Mouse (Mus musculus): ENCODE data around the gene Zfp386. TPM values are rescaled to one million over a fixed set of nuclear protein-coding genes. Genes with fewer than 3 reads are reported as not detected.

The Zfp386 gene
- total RNA-seq (2014; fragmentation: Nextera tagmentation), result 43.7 and 51.2 TPM in 2 replicates
- 38.3 and 48.6 TPM in 2 replicates for total RNA-seq (2017)

DNA sequence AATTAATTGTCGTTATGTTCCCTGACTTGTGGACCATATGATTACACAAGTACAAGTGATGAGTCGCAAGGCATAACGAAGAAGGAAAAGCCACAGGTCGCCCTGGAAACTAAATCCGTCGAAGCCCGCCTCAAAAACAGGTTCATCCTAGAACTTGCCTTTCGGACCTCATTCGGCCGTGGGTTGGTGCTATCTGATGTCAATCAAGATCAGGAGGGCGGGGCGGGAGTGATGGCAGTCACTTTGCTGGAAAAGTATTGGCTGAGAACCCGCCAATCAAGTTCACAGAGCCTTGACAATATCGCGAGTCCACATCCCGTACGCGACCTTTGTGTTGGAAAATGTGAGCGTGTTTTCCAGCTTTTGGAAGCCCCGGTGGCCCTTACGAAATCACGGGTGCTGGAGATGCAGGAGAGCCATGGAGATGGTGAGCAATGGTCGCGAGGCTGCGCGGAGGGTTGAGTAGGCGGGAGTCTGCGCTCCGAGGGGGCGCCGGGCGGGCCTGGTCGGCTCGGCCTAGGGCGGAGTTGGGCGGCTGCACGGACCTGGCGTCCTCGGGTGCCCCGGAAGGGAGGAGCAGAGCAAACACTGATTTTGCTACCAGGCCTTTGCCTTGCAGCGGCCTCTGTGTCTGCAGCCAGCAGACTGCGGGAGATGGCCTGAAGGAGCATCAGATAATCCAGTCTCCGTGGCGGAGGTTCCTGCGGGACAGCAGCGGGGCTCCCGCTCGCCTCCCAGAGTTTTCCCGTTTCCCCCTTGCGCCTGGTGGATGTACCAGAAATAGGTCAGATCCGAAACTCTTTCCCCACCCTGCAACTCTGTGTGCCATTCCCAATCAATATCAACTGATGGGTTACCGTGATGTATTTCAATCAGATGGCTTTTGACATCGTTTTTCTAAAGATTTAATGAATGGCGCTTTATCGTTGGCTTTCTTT is at the start of gene Zfp386:
TSS of gene Zfp386 (plus strand) at position 285 of the 938 bp plus-strand sequence.
- ATAC-seq (replicated peaks; ENCODE audit: poor library complexity, severe bottlenecking), result peak; percentile 96

DNA sequence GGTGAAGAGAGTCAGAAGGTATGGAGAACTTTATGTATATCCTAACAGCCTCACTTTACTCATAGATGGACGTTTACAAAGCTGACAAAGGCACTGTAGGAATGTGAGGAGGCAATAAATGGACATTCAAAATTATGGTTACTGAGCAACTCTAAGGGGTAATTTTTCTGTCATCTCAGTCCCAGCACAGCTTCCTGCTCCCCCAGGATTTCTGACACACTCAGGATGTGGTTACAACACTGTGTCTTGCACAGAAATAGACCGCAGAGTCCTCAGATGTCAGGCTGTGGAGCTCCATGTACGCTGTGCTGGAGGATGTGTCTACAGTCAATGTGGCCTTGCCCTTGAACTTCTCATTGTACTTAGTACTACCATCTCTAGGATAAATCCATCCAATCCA is 47.7 kb upstream of the Zfp386 start:
- peak; percentile 76 for ATAC-seq (replicated peaks; ENCODE audit: poor library complexity, severe bottlenecking)

DNA sequence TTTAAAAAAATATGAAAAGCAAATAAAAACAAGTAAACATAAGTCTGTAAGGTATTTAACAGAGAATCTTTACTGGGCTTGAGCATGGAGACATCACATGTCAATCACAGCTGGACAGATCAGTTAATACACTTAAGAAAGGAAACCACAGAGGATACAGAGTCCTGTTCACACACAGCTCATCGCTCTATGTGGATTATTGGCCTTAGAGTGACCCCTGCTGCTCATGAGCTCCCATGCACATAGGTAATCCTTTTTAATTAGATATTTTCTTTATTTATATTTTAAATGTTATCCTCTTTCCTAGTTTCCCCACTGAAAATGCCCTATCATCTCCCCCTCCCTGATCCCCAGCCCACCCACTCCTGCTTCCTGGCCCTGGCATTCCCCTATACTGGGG is 44.6 kb upstream of the Zfp386 start:
- ATAC-seq (replicated peaks; ENCODE audit: poor library complexity, severe bottlenecking), result peak; percentile 89

DNA sequence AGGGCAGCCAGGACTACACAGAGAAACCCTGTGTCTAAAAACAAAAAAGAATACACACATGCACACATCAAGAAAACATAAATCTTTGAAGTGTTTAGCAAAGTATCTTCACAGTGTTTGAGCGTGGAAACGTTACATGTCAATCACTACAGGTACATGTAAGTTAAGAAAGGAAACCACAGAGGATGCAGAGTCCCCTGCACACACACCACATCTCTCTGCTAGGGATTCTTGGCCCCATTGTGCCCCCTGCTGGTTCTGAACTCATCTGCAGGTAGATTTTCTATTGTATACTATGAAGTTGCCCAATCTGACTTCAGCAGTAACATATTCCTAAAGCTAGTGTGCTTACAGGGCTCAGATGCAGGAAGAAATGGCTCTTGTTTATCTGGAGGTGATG is 36.7 kb upstream of the Zfp386 start:
- peak; percentile 83 for ATAC-seq (replicated peaks; ENCODE audit: poor library complexity, severe bottlenecking)

DNA sequence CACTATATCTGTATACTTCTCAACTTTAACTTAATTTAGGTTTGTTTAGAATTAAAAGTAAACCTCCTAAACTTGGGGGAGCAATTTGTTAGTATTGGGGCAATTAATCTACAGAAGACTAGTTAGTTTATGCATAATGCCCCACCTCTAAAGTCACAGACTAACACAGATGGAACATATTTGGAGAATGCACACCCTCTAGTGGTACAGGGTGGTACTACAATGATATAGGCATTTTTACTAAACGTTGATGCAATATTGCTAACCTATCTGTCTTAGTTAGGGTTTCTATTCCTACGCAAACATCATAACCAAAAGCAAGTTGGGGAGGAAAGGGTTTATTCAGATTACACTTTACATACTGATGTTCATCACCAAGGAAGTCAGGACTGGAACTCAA is 19.4 kb upstream of the Zfp386 start:
- ATAC-seq (replicated peaks; ENCODE audit: poor library complexity, severe bottlenecking), result peak; percentile 86

DNA sequence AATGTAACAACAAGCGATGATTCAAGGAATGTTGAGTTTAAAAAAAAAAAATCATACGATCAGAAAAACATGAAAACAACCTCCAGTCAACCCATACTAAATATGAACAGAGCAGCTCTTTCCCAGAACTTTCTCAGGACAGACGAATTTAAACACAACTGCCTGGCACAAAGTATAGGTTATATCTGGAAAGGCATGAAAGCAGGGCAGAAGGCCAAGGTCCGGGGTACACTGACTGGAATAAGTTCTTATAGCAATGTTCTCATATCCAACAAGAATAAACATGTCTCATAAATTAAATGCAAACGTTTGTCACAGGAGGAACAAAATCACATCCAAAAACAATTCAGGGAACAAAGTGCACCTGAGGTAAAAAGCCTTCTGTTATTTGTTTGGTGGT is 12.2 kb upstream of the Zfp386 start:
- no peak for ATAC-seq (replicated peaks; ENCODE audit: poor library complexity, severe bottlenecking)

DNA sequence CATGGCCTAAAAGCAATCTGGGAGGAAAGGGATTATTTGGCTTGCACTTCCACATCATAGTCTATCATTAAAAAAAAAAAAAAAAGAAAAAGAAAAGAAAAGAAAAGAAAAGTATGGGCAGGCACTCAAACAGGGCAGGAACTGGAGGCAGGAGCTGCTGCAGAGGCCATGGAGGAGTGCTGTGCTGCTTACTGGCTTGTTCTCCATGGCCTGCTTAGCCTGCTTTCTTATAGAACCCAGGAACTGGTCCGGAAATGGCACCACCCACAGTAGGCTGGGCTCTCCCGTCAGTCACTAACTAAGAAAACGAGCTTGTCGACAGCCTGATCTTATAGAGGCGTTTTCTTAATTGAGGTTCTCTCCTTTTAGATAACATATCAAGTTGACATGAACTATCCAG is 2.7 kb upstream of the Zfp386 start:
- ATAC-seq (replicated peaks; ENCODE audit: poor library complexity, severe bottlenecking), result no peak

DNA sequence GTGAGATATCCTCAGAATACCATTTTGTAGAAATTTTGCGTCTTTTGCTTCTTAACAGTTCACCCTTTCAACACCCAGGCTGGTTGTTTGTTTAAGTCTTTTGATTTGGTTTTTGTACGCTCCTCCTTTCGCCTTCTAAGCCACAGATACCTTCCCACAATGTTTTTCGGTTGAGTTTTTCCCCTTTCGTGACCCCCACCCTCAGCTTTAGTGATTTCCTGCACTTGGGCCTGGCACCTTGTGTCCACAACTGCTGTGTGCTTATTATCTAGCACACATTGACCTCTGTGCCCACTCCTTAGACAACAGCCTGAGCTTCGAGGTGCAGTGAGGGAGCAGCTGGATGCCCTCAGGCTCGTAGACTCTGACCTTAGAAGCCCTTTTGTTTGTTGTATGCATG is 1.2 kb downstream of the Zfp386 start:
- no peak for ATAC-seq (replicated peaks; ENCODE audit: poor library complexity, severe bottlenecking)

DNA sequence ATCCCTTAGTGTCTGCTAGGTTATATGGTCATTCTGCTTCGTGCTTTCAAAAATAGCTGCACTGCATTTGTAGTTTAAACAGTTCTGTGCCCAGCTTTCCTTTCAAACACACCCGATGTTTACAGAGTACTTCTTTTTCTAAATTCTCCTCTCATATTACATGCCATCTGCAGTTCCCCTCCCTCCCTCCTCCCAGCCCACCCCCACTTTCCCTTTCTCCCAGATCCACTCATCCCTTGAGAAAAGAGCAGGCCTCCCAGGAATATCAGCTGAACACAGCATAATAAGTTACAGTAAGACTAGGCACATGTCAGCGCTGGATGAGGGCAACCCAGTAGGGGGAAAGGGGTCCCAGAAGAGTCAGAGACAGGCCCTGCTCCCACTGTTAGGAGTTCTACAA is 1.7 kb downstream of the Zfp386 start:
- ATAC-seq (replicated peaks; ENCODE audit: poor library complexity, severe bottlenecking), result no peak

DNA sequence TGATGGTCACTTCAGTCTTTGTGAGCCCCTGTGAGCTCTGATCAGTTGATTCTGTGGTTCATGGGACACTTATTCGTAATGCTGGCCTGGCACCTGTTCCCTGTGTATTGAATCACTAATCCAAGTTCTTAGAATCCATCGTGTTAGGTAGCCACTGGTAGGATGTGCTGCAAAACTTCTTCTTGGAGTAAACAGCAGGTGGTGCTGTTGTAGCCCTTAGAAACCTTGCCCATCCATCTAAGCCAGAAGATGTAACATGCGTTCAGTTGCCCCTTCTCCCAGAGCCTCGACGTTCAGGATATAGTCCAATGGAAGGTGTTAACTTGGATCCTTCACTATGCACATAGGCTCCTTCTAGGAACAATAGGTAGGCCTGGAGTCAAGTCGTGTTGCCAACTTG is 2.2 kb downstream of the Zfp386 start:
- peak; percentile 28 for ATAC-seq (replicated peaks; ENCODE audit: poor library complexity, severe bottlenecking)

DNA sequence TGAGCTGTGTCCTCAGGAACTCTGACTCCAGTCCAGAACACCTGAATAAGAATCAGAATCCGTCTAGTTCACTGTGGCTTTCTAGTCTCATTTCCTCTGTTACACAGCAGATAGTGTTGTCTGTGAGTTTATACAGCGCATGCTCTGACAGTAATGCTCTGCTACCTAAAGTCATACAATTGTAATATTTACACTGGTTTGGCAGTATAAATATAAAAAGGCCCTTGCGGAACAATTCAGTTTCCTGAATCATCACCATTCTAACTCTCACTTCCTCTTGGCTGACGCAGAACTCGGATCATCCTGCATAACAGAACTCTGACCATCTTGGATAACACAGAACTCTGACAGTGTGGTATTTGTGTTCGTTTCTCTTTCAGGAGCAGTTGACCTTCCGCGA is 6.8 kb downstream of the Zfp386 start:
- peak; percentile 88 for ATAC-seq (replicated peaks; ENCODE audit: poor library complexity, severe bottlenecking)

DNA sequence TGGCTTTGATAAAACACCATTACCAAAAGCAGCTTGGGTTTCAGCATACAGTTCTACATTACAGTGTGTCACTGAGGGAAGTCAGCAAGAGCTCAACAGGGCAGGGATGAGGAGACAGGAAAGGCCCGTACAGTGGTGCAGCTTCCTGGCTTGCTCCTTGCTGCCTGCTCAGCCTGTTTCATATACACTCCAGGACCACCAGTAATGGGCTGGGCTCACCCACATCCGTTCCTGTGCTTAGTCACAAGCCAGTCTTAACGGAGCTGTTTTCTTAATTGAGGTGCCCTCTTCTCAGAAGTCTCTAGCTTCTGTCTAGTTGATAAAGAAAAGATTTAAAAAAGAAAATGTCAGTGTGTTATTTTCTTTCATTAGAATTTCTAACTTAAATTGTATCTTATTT is 8.6 kb downstream of the Zfp386 start:
- ATAC-seq (replicated peaks; ENCODE audit: poor library complexity, severe bottlenecking), result no peak

DNA sequence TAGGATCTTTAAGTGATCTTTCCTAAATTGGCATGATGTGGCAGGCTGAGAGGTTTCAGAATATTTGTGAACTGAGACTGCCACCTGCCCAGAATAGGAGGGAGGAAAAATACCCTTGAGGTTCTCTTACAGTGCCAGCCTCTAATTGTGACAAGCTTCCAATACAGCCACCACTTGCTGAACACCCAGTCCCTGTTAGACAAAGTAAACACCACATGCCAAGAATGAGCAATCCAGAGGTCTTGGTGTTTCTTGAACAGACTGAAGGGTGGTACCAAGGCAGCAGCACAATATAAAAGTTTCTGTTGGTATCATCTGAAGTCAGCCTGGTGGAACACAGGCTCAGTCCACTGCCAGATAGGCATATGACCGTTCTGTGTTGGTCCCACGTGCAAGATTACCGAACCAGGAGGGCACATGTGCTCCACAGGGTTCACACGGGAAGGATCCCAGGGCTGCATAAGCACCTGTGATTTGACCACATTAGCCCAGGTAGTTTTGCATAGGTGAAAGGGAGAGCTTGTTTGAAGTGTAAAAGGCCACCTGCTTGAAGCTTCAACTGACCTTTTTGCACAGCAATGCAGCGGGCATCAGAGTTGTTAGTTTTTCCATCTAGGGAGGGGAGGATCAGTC is 14.2 kb downstream of the Zfp386 start:
- no peak for ATAC-seq (replicated peaks; ENCODE audit: poor library complexity, severe bottlenecking)

DNA sequence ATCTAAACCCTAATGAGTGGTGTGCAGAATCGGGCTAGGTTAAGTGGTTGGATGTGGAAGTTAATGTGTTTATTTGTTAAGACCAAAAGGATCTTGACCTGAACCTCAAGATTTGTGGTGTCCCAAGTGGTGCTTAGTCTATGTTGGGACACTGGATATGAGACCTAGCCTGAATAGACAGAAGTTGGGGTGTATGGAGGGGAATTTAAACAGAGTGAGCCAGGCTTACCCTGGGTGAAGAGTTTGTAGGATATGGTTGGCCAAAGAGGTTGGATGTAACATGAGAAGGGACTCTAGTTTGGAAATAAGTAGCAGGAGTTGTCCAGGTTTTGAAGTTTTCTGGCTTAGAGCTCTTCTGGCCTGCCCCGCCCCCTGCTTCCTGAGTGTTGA is 14.7 kb downstream of the Zfp386 start:
- no peak for ATAC-seq (replicated peaks; ENCODE audit: poor library complexity, severe bottlenecking)

DNA sequence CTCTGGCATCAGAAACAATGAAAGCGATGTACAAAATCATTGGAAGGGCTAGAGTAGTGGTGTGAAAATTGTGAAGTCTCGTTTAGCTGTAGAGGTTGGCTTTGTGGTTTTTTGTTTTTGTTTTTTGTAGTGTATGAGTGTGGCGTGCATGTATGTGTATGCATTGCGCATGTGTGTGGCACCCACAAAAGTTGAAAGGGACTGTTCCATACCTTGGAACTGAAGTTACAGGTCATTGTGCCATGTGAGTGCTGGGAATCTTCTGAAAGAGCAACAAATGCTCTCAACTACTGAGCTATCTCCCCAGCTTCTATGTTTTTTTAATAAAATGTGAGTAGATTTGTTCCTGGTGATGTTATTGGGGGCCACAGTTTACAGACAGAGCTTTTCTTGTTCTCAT is 15.5 kb downstream of the Zfp386 start:
- no peak for ATAC-seq (replicated peaks; ENCODE audit: poor library complexity, severe bottlenecking)

DNA sequence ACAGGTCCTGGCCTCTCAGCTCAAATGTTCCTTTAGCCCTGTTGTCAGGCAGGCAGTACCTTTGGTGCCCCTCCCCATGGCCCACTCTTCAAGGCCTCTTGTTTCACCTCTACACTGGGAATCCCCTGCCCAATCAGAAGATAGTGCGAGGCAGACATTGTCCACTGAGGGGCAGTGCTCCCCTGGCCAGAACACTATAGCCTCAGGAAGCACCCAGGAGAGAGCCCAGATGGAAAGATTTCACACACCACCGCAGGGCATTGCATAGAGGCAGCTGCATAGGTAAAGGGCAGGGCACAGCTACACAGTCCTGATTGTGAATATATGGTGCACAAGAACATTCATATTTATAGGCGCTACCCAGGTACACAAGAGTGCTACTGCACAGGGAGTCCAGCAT is 23.5 kb downstream of the Zfp386 start:
- ATAC-seq (replicated peaks; ENCODE audit: poor library complexity, severe bottlenecking), result peak; percentile 95

DNA sequence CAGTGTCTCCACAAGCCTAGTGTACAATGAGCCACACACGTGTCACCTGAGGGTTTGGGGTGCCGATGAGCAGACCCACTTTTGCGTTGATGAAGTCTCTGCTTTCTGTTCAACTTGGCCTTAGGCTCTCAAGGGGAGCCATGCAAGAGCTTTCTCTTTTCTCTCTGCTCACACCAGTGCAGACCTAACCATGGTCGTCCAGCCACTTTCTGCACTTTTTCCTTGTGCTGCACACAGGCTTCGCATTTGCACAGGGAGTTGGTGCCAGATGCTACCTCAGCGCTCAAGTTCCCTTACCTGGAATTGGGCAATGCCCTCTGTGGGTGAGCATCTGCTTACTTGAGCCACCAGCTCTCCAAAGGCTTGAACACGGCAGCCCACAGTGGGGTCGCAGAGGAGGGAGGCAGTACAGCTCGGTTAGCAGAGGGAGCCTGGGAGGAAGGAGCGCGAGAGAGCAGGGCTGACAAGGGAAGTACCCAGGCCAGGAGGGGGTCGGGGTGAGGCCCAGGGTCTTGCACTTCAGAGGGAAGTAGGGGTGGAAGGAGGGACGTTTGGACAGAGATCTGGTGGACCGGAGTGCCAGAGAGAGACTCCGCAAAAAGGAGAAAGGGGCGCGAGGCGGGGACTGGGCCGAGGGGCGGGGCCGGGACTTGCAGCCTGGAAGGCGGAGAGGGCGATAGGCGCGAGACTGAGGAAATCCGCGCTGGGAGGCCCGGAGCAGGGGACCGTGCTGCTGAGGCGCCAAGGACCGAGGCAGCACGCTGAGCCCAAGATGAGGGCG is 29.7 kb downstream of the Zfp386 start, which contains the start of gene Vipr2:
TSS of gene Vipr2 (plus strand) at position 653 of the 781 bp plus-strand sequence.
- ATAC-seq (replicated peaks; ENCODE audit: poor library complexity, severe bottlenecking), result peak; percentile 89

DNA sequence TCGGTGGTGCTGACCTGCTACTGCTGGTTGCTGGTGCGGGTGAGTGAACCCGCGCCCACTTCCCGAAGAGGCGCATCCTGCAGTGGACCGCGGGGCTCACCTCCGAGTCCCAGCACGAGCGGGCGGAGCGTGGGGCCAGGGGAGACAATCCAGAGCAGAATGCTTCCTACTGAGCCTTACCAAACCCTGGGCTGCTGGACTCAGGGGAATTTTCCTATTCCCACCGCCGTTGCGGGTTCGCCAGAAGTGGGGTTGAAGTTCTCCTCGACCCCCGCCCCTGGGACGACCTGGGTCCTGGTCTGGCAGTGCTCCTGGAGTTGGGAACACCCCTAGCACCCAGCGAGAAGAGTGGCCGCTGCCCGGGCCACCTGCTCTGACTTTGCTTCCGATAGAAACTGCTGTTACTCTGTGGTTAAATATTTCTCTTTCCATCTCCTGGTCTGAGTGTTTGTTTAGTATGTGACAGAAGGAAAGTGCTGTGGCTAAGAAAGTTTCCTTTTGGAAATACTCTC is 30.4 kb downstream of the Zfp386 start:
- ATAC-seq (replicated peaks; ENCODE audit: poor library complexity, severe bottlenecking), result peak; percentile 10; the same call in 1 of the 2 replicates

DNA sequence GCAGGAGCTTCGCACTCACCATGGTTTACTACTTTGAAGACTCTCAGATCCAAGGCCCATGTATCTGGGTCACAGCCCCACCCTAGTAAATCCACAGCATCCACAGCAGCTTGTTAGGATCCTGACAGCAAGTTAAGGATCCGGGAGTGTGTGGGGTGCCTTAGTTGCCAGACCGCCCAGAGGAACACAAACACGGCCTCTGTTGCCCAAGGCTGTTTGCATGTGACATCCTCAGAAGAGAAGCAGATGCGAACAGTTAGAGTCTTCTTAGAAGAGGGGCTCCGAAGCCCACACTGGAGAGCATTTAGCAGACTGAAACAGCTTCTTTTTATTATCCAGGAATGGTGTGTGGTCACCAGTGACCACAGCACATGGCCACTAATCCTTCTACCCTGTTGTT is 35.6 kb downstream of the Zfp386 start:
- ATAC-seq (replicated peaks; ENCODE audit: poor library complexity, severe bottlenecking), result no peak

DNA sequence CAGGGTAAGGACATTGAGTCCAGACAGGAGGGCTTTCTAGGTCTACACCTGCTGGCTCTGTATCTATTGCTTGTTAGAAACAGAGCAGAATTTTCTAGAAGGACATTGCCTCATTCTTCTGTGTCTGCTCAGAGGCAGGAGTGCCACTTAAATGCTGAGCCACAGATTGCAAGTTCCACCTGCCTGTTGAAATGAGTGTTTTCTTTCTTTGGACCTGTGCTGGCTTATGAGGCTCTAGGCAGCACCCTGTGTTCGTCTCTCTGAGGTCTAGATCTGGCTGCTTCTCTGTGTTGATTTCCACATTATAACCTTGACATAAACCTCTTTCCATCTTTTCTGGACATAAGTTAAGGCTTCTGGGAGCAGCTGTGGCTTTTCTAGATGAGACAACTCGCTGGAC is 36.8 kb downstream of the Zfp386 start:
- ATAC-seq (replicated peaks; ENCODE audit: poor library complexity, severe bottlenecking), result no peak
